Comparison of ENCODE assay signal across 11 mouse cellular contexts in genomic region chr3:109286590-109286989, GRCm38 (mm10). TPM values are rescaled to one million over a fixed set of nuclear protein-coding genes. Genes with fewer than 3 reads are reported as not detected.
DNase-seq lines count a peak whose midpoint lies in the region; ATAC-seq and TF ChIP-seq lines count a peak whose summit lies in the region.
"Had no signal": no experiment of that assay in that cellular context is flagged by ENCODE, and none has a peak within 500 bp of the region (broad histone marks: within the 10 kb centered on the region; RNA-seq: fewer than 3 reads in every experiment).

No protein-coding gene starts in this region.

- 31% methylated on average over 1 of the region's 1 CpGs for WGBS in lung, embryonic 15.5 days

- no peaks in the 10 kb centered on the region for H3K36me3 ChIP-seq in lung, embryonic 15.5 days
- no peaks in the 10 kb centered on the region for H3K36me3 ChIP-seq in myocyte (ENCODE audit: control insufficient read depth, insufficient read depth)
- H3K36me3 ChIP-seq: neural tube, embryonic 13.5 days had no signal

- intact Hi-C loops in heart, postnatal 10 days (cut with DNase I) = no loop called here
- intact Hi-C loops in gastrocnemius, adult 2 months (cut with DNase I) = no loop called here

- no peak overlapping the region for H3K4me2 ChIP-seq in lung, embryonic 15.5 days
- peak overlapping the region; percentile 77 for H3K4me2 ChIP-seq in myocyte (ENCODE audit: low read depth)
- H3K4me2 ChIP-seq: neural tube, embryonic 13.5 days had no signal

- peak; percentile 96 for ATAC-seq in lung, embryonic 15.5 days (ENCODE audit: borderline replicate concordance, extremely low read depth, low FRiP score, low TSS enrichment)

- no peak overlapping the region for H3ac ChIP-seq in myocyte (ENCODE audit: control insufficient read depth, insufficient read length)

- no peak overlapping the region for H3K27ac ChIP-seq in lung, embryonic 15.5 days
- no peak overlapping the region for H3K27ac ChIP-seq in gastrocnemius, adult 2 months
- H3K27ac ChIP-seq: liver, embryonic 14.5 days; neural tube, embryonic 13.5 days had no signal

- 0 out of 2 replicates have a peak, but pooled peaks cover 3% of the 10 kb centered on the region for H3K4me1 ChIP-seq in lung, embryonic 15.5 days
- H3K4me1 ChIP-seq: neural tube, embryonic 13.5 days had no signal

- H3K9me3 ChIP-seq in lung, embryonic 15.5 days = no peaks in the 10 kb centered on the region

- TF ChIP-seq CTCF in gastrocnemius, adult 2 months (IDR thresholded peaks at IDR 0.05) = no peak

- no peaks in the 10 kb centered on the region for H3K79me2 ChIP-seq in myocyte (ENCODE audit: control insufficient read depth, insufficient read depth)

- no peak overlapping the region for H3K4me3 ChIP-seq in lung, embryonic 15.5 days
- H3K4me3 ChIP-seq in myocyte = no peak overlapping the region
- H3K4me3 ChIP-seq in gastrocnemius, adult 2 months = no peak overlapping the region
- H3K4me3 ChIP-seq: neural tube, embryonic 13.5 days had no signal

- TF ChIP-seq POLR2A in myocyte (IDR thresholded peaks at IDR 0.05; ENCODE audit: insufficient read length, low read depth) = no peak

- H3K9ac ChIP-seq in lung, embryonic 15.5 days = no peak overlapping the region
- H3K9ac ChIP-seq: liver, embryonic 14.5 days; neural tube, embryonic 13.5 days had no signal

- no peaks in the 10 kb centered on the region for H3K27me3 ChIP-seq in lung, embryonic 15.5 days
- H3K27me3 ChIP-seq in myocyte (ENCODE audit: control insufficient read depth, insufficient read depth, insufficient read length) = no peaks in the 10 kb centered on the region
- H3K27me3 ChIP-seq: neural tube, embryonic 13.5 days had no signal

- no peak for DNase-seq in lung, postnatal 25 days (ENCODE audit: low spot score)
- peak; percentile 56 to 67 for DNase-seq in adrenal gland, postnatal 36 days
- peak; percentile 79 to 85 for DNase-seq in heart, postnatal 10 days
- DNase-seq in left cerebral cortex, adult 9 months (ENCODE audit: low spot score in 2 of 2) = no peak
- DNase-seq in gastrocnemius, adult 2 months = no peak
- no peak for DNase-seq in frontal cortex, postnatal 14 days (ENCODE audit: low spot score in 2 of 2)
- DNase-seq: cerebellum, adult 18-20 months had no signal

TF ChIP-seq in myocyte, 11 proteins besides CTCF, POLR2A, EP300 and RAD21:
- TF ChIP-seq MAX (IDR thresholded peaks at IDR 0.05; ENCODE audit: low read depth) (peak; percentile 26), MYOD1 (IDR thresholded peaks at IDR 0.05; ENCODE audit: control insufficient read depth in 1 of 3, insufficient read length in 2 of 3, low read depth in 2 of 3) (peak; percentile 39 to 95 (median 93)), E2F4 (IDR thresholded peaks at IDR 0.05; ENCODE audit: insufficient read depth) (no peak), TCF3 (IDR thresholded peaks at IDR 0.05; ENCODE audit: insufficient read length, low read depth) (peak; percentile 59), SRF (IDR thresholded peaks at IDR 0.05; ENCODE audit: control insufficient read depth, insufficient read length, low read depth) (no peak), USF1 (IDR thresholded peaks at IDR 0.05; ENCODE audit: low read depth) (peak; percentile 62), TCF12 (IDR thresholded peaks at IDR 0.05; ENCODE audit: insufficient read depth, poor library complexity, severe bottlenecking) (peak; percentile 83), MYOG (IDR thresholded peaks at IDR 0.05; ENCODE audit: control insufficient read depth in 1 of 3, insufficient read depth in 1 of 3, insufficient read length in 2 of 3, low read depth in 2 of 3) (peak; percentile 68 to 92 (median 91))

RNA-seq across cellular contexts. Expression of gene Vav3, which starts 53.9 kb away (rescaled TPM):
- polyA plus RNA-seq in lung, embryonic 15.5 days (2015; fragmentation: Nextera tagmentation; extraction: Ambion mirVana) = 8.4 TPM in 2 replicates
- 1 to 10 TPM; 2.2 to 3.3 TPM for total RNA-seq in adrenal gland, postnatal 36 days (2021)
- total RNA-seq in heart, postnatal 10 days (2021) = 10 to 100 TPM; 12.5 to 18.7 TPM
- polyA plus RNA-seq in myocyte (2012; fragmentation: generic; extraction: Trizol) = 0.95 TPM
- total RNA-seq in gastrocnemius, adult 2 months (2021) = 1 to 10 TPM in 1 of 2 experiments, under 1 TPM in 1; 0.94 to 2.6 TPM

Comparison
In these comparisons a context has a peak if more than half of its experiments do, and no peak if none do; other contexts are left out.
1. DNase-seq: peak in adrenal gland, postnatal 36 days (2 of 2) and heart, postnatal 10 days (2 of 2); none in lung, postnatal 25 days (single experiment), left cerebral cortex, adult 9 months (0 of 2), gastrocnemius, adult 2 months (single experiment) and frontal cortex, postnatal 14 days (0 of 2).